11 mouse cellular contexts compared by ENCODE assay signal in genomic region chr10:121501160-121501559, GRCm38 (mm10). TPM values are rescaled to one million over a fixed set of nuclear protein-coding genes. Genes with fewer than 3 reads are reported as not detected.
DNase-seq lines count a peak whose midpoint lies in the region; ATAC-seq and TF ChIP-seq lines count a peak whose summit lies in the region.
"Had no signal": no experiment of that assay in that cellular context is flagged by ENCODE, and none has a peak within 500 bp of the region (broad histone marks: within the 10 kb centered on the region; RNA-seq: fewer than 3 reads in every experiment).

No protein-coding gene starts in this region.

- peak in 1 of 2 experiments; percentile 64; a peak in 2 of 4 replicates for TF ChIP-seq POLR2A in MEL (IDR thresholded peaks at IDR 0.05; ENCODE audit: control insufficient read depth in 1 of 2, insufficient read depth in 1 of 2, low read depth in 1 of 2, low read length in 2 of 2, poor library complexity in 1 of 2)

- peak; percentile 72 to 81 for TF ChIP-seq EP300 in MEL (IDR thresholded peaks at IDR 0.05; ENCODE audit: low read depth in 1 of 2, low read length in 2 of 2)

- TF ChIP-seq CTCF in MEL (IDR thresholded peaks at IDR 0.05 in 2 of 3, conservative IDR thresholded peaks at IDR 0.05 in 1 of 3; ENCODE audit: control insufficient read depth in 1 of 3, insufficient read depth in 1 of 3, low read depth in 2 of 3, low read length in 3 of 3, poor library complexity in 1 of 3, severe bottlenecking in 1 of 3): no peak

- no peaks in the 10 kb centered on the region for H3K4me1 ChIP-seq in hindbrain, embryonic 11.5 days (replicated peaks; ENCODE audit: control insufficient read depth, insufficient read depth, low read length)
- peaks cover 8% of the 10 kb centered on the region for H3K4me1 ChIP-seq in hindbrain, embryonic 16.5 days (ENCODE audit: control insufficient read depth, insufficient read depth, low read depth, low read length)
- peaks cover 10 to 13% of the 10 kb centered on the region in 2 experiments for H3K4me1 ChIP-seq in MEL (ENCODE audit: control insufficient read depth in 1 of 2, insufficient read depth in 2 of 2, low read length in 2 of 2)

- H3K27ac ChIP-seq in hindbrain, embryonic 11.5 days (ENCODE audit: low read depth, low read length): no peak overlapping the region
- H3K27ac ChIP-seq in hindbrain, embryonic 16.5 days (ENCODE audit: low read depth, low read length): no peak overlapping the region
- H3K27ac ChIP-seq in MEL (ENCODE audit: control insufficient read depth, low read depth, low read length): peak overlapping the region; percentile 94
- H3K27ac ChIP-seq: heart, embryonic 13.5 days had no signal

- no peaks in the 10 kb centered on the region for H3K36me3 ChIP-seq in hindbrain, embryonic 11.5 days (ENCODE audit: control insufficient read depth, insufficient read depth, low read length)
- H3K36me3 ChIP-seq in hindbrain, embryonic 16.5 days (ENCODE audit: control insufficient read depth, insufficient read depth, low read length): no peaks in the 10 kb centered on the region
- peaks cover 0 to 12% of the 10 kb centered on the region in 2 experiments; a peak in 2 of 4 replicates for H3K36me3 ChIP-seq in MEL (ENCODE audit: control insufficient read depth in 1 of 2, insufficient read depth in 2 of 2, low read length in 2 of 2)
- H3K36me3 ChIP-seq: G1E; heart, embryonic 13.5 days had no signal

- ATAC-seq in hindbrain, embryonic 11.5 days (ENCODE audit: low FRiP score): peak; percentile 56
- ATAC-seq in hindbrain, embryonic 16.5 days: no peak; the same call in 1 of the 2 replicates
- peak; percentile 17 for ATAC-seq in inflammation-experienced regulatory T-cells, adult 6 months
- ATAC-seq in megakaryocyte-erythroid progenitor cell, adult 5-6 weeks (replicated peaks; ENCODE audit: low FRiP score, low TSS enrichment, poor library complexity, severe bottlenecking): peak; percentile 85

- peak; percentile 52 for DNase-seq in hindbrain, embryonic 11.5 days (ENCODE audit: low spot score)
- DNase-seq in MEL (ENCODE audit: low read depth, low spot score): peak; percentile 92
- no peak for DNase-seq in layer of hippocampus, adult 9-10 months (ENCODE audit: low spot score)
- no peak for DNase-seq in frontal cortex, postnatal 14 days (ENCODE audit: low spot score in 2 of 2)
- no peak for DNase-seq in adrenal gland, postnatal 10 days
- DNase-seq: cerebellum, postnatal 25 days had no signal

- no peaks in the 10 kb centered on the region; the same call in 1 of the 2 replicates for H3K79me2 ChIP-seq in MEL (ENCODE audit: control insufficient read depth, insufficient read depth, low read length, poor library complexity)

- no peaks in the 10 kb centered on the region for H3K27me3 ChIP-seq in hindbrain, embryonic 11.5 days (ENCODE audit: control insufficient read depth, insufficient read depth, low read length)
- no peaks in the 10 kb centered on the region for H3K27me3 ChIP-seq in hindbrain, embryonic 16.5 days (replicated peaks; ENCODE audit: control insufficient read depth, insufficient read depth, low read length)
- no peaks in the 10 kb centered on the region for H3K27me3 ChIP-seq in MEL (ENCODE audit: control insufficient read depth in 1 of 2, insufficient read depth in 2 of 2, low read length in 2 of 2)
- H3K27me3 ChIP-seq: heart, embryonic 13.5 days had no signal

- 77% methylated on average over 5 of the region's 5 CpGs for WGBS in hindbrain, embryonic 11.5 days
- WGBS in hindbrain, embryonic 16.5 days: 43% methylated on average over 5 of the region's 5 CpGs

- no peak overlapping the region for H3K4me3 ChIP-seq in hindbrain, embryonic 11.5 days (ENCODE audit: low read depth, low read length)
- no peak overlapping the region for H3K4me3 ChIP-seq in hindbrain, embryonic 16.5 days (ENCODE audit: low read length)
- H3K4me3 ChIP-seq in MEL (ENCODE audit: control insufficient read depth in 1 of 2, insufficient read depth in 1 of 2, low read depth in 2 of 2, low read length in 2 of 2): peak overlapping the region; percentile 49 to 78
- H3K4me3 ChIP-seq: heart, embryonic 13.5 days had no signal

- no peak overlapping the region for H3K9ac ChIP-seq in hindbrain, embryonic 11.5 days (ENCODE audit: low read depth, low read length)
- H3K9ac ChIP-seq in hindbrain, embryonic 16.5 days (ENCODE audit: low read depth, low read length): no peak overlapping the region
- H3K9ac ChIP-seq in MEL (ENCODE audit: control insufficient read depth, low read depth, low read length, poor library complexity, severe bottlenecking): peak overlapping the region; percentile 64
- H3K9ac ChIP-seq: heart, embryonic 13.5 days had no signal

- no peaks in the 10 kb centered on the region for H3K9me3 ChIP-seq in hindbrain, embryonic 11.5 days (ENCODE audit: control insufficient read depth, low read length)
- no peaks in the 10 kb centered on the region for H3K9me3 ChIP-seq in hindbrain, embryonic 16.5 days (ENCODE audit: control insufficient read depth, low read length)
- no peaks in the 10 kb centered on the region for H3K9me3 ChIP-seq in MEL (replicated peaks; ENCODE audit: insufficient read depth, low read length)
- H3K9me3 ChIP-seq: G1E; heart, embryonic 13.5 days had no signal

- no peak for TF ChIP-seq RAD21 in MEL (IDR thresholded peaks at IDR 0.05; ENCODE audit: low read depth, low read length)

- no peak overlapping the region for H3K4me2 ChIP-seq in hindbrain, embryonic 11.5 days (replicated peaks; ENCODE audit: low read depth, low read length)
- no peak overlapping the region for H3K4me2 ChIP-seq in hindbrain, embryonic 16.5 days (ENCODE audit: low read length)
- H3K4me2 ChIP-seq: heart, embryonic 13.5 days had no signal

TF ChIP-seq in MEL, 35 proteins besides CTCF, POLR2A, EP300 and RAD21 (continues in another document):
- TF ChIP-seq ZNF384 (IDR thresholded peaks at IDR 0.05; ENCODE audit: low read depth, low read length) (no peak), JUND (IDR thresholded peaks at IDR 0.05; ENCODE audit: low read depth, low read length) (no peak), ETS1 (IDR thresholded peaks at IDR 0.05; ENCODE audit: low read depth, low read length) (peak; percentile 83), CHD1 (IDR thresholded peaks at IDR 0.05; ENCODE audit: low read depth, low read length) (0 out of 2 replicates have a peak, but pooled peaks have one; percentile 26), E2F4 (IDR thresholded peaks at IDR 0.05; ENCODE audit: borderline replicate concordance, low read depth, low read length) (no peak), SMC3 (IDR thresholded peaks at IDR 0.05; ENCODE audit: low read depth, low read length) (no peak), MYB (IDR thresholded peaks at IDR 0.05; ENCODE audit: low read depth, low read length) (peak; percentile 82), NRF1 (IDR thresholded peaks at IDR 0.05; ENCODE audit: insufficient read depth, low read depth, low read length, poor library complexity, severe bottlenecking) (no peak), MAZ (IDR thresholded peaks at IDR 0.05; ENCODE audit: low read depth, low read length) (no peak; the same call in none of the 2 replicates), SIN3A (IDR thresholded peaks at IDR 0.05; ENCODE audit: low read length) (peak; percentile 61), POLR2AphosphoS2 (IDR thresholded peaks at IDR 0.05; ENCODE audit: low read length) (peak; percentile 66; the same call in 1 of the 2 replicates), UBTF (IDR thresholded peaks at IDR 0.05; ENCODE audit: borderline replicate concordance, insufficient read depth, low read depth, low read length) (no peak), GABPA (IDR thresholded peaks at IDR 0.05; ENCODE audit: low read depth, low read length) (no peak), ZC3H11A (IDR thresholded peaks at IDR 0.05; ENCODE audit: low read depth, low read length) (no peak), NELFE (IDR thresholded peaks at IDR 0.05; ENCODE audit: low read depth, low read length) (peak; percentile 73), BHLHE40 (IDR thresholded peaks at IDR 0.05; ENCODE audit: borderline replicate concordance, low read depth, low read length) (no peak), MAX (IDR thresholded peaks at IDR 0.05; ENCODE audit: low read length) (no peak; the same call in 1 of the 2 replicates), MEF2A (IDR thresholded peaks at IDR 0.05; ENCODE audit: extremely low read depth, insufficient replicate concordance, low read depth, low read length, poor library complexity, severe bottlenecking) (0 out of 2 replicates have a peak, but pooled peaks have one; percentile 18), GATA1 (IDR thresholded peaks at IDR 0.05; ENCODE audit: low read depth, low read length) (0 out of 2 replicates have a peak, but pooled peaks have one; percentile 21), ZMIZ1 (IDR thresholded peaks at IDR 0.05; ENCODE audit: low read depth, low read length) (peak; percentile 46; the same call in 1 of the 2 replicates), HCFC1 (IDR thresholded peaks at IDR 0.05; ENCODE audit: low read depth, low read length) (peak; percentile 36; the same call in 1 of the 2 replicates), ZKSCAN1 (IDR thresholded peaks at IDR 0.05; ENCODE audit: low read depth, low read length) (0 out of 2 replicates have a peak, but pooled peaks have one; percentile 12), TCF12 (IDR thresholded peaks at IDR 0.05; ENCODE audit: low read depth, low read length) (peak; percentile 78), MXI1 (IDR thresholded peaks at IDR 0.05; ENCODE audit: low read depth, low read length) (no peak), TBP (IDR thresholded peaks at IDR 0.05; ENCODE audit: low read depth, low read length) (peak; percentile 90), POLR2AphosphoS5 (IDR thresholded peaks at IDR 0.05; ENCODE audit: borderline replicate concordance, low read depth, low read length) (no peak), RCOR1 (IDR thresholded peaks at IDR 0.05; ENCODE audit: low read depth, low read length) (0 out of 2 replicates have a peak, but pooled peaks have one; percentile 32), MYC (IDR thresholded peaks at IDR 0.05; ENCODE audit: low read depth, low read length) (no peak)

RNA-seq across cellular contexts. Expression of gene Rassf3, which starts 25.0 kb away (rescaled TPM):
- polyA plus RNA-seq in hindbrain, embryonic 11.5 days (2014; fragmentation: Nextera tagmentation; extraction: Ambion mirVana): 7.0 and 8.1 TPM in 2 replicates
- polyA plus RNA-seq in hindbrain, embryonic 16.5 days (2015; fragmentation: Nextera tagmentation; extraction: Ambion mirVana): 5.3 and 6.0 TPM in 2 replicates
- total RNA-seq in MEL (2012; rRNA removed): 8.0 and 9.2 TPM in 2 replicates
- polyA plus RNA-seq in MEL (2012; ENCODE audit: insufficient read depth in 1 of 2, insufficient read length in 2 of 2, low read depth in 1 of 2, low replicate concordance in 2 of 2, missing spikeins in 1 of 2): 10 to 100 TPM in 1 of 2 experiments, not detected in 1; 15.8 TPM
- 1 to 10 TPM; 6.1 to 6.8 (median 6.2) TPM for polyA plus RNA-seq in inflammation-experienced regulatory T-cells, adult 6 months (2017; shearing (Covaris generic))
- 6.5 and 9.7 TPM in 2 replicates for total RNA-seq in megakaryocyte-erythroid progenitor cell, adult 5-6 weeks (2014; fragmentation: Nextera tagmentation)
- total RNA-seq in megakaryocyte-erythroid progenitor cell, adult 5-6 weeks (2017): 12.1 and 13.4 TPM in 2 replicates
- total RNA-seq in adrenal gland, postnatal 10 days (2021): 10 to 100 TPM; 47.9 to 49.1 TPM

Comparison
In these comparisons a context has a peak if more than half of its experiments do, and no peak if none do; other contexts are left out.
1. DNase-seq: peak in hindbrain, embryonic 11.5 days (single experiment) and MEL (single experiment); none in layer of hippocampus, adult 9-10 months (single experiment), frontal cortex, postnatal 14 days (0 of 2) and adrenal gland, postnatal 10 days (single experiment).
2. H3K4me3 ChIP-seq: peak in MEL (2 of 2); none in hindbrain, embryonic 11.5 days (single experiment) and hindbrain, embryonic 16.5 days (single experiment).